Mouse (Mus musculus) T-cell, adult 2 months (primary cell): ENCODE measurements around the gene Med27.

Source experiments
- DNase-seq: peaks from one replicate; pipeline ENCODE4 v3.0.0; 2022; ENCODE audit warnings: low spot score

Med27 gene

GRCm38 (mm10) chr2:29472952-29473437, 126.4 kb downstream of the Med27 start:
- no peak for DNase-seq

DNA sequence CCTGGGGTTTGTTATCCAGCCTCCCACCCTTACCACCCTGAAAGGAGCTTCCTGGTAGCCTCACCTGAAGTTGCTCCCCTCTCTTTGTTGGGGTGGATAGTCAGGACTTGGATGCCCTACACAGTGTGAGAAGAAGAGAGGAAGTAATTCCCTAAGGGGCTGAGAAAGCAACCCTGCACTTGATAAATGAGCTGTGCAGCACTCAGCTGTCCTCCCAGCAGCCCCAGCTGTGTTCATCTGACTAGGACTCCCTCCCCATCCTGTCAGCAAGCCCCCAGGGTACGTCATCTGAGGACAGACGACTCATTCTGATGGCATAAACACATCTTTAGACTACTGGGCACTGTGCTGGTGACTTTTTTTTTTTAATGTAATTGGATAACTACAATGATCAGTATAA, 127.3 kb downstream of the Med27 start:
- DNase-seq = no peak

DNA sequence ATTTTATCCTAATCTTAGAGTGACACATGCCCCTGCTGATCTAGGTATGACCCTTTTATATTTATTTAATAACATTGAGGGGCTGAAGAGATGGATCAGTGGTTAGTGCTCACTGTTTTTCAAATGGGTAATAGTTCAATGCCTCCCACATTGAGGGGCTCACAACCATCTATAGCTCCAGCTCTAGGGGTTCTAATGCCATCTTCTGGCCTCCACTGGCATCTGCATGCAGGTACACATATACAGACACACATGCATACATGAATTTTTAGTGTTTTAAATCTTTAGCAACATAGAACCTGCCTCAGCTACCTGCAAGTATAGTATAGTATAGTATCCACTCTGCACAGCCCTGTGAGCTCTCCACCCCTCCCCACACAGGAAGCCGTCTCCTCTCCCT, 130.1 kb downstream of the Med27 start:
- DNase-seq = no peak

DNA sequence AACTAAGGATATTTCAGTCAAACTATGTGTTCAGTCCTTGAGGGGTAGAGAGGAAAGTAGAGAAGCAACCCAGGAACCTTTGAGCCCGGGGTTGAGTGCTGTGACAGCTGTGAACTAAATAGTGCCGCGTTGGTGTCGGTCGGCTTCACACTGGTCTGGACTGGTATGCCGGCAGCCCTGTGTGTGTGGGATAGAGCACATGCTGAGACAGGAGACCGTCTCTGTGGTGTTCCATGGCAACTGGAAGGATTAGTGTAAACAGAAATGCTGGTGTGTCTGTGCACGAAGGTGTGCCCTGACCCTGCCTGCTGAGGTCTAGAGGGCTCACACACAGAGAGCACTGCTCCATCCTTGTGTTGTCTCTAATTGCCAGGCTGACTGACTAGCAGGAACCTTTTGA, 135.2 kb downstream of the Med27 start:
- no peak for DNase-seq

- no peak for DNase-seq
Observed at GRCm38 (mm10) chr2:29482979-29483718, 136.5 kb downstream of the Med27 start.

DNA sequence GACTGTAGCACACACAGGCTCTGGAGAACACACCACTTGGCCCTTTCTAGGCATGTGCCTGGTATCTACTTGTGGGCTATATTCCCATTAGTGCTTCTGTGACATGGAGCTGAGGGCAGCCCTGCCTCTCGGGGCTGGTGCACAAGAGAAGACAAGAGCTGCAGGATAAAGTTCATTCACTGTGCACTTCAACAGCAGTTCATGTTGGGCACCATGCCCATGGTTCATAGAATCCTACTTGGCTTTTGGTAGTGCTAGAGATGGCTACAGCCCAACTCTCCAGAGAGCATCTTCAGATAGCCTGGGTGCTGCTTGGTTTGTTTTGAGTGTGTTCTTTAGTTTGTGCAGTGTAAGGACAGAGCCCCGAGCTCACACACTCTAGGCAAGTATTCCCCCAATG, 138.9 kb downstream of the Med27 start:
- no peak for DNase-seq

GRCm38 (mm10) chr2:29486491-29486890, 139.9 kb downstream of the Med27 start:
- DNase-seq = no peak

DNA sequence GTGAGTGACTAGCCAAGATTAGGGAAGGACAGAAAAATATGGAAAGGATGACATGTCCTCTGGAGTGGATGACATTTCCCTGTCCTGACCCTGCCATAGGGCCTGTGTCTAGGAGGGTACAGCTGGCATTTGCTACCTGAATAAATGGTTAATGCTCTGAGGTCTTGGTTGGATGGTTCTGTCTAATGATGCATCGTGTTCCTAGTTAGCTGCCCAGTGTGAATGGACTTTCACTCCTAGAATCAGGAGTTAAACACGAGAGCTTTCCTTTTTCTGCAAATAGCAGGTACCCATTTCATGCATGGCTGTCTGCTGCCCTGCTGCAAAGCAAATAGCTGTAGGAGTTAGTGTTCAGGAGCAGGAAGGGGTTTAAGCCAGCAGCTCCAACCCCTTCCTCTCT, 141.0 kb downstream of the Med27 start:
- no peak for DNase-seq

- DNase-seq = no peak
Observed at GRCm38 (mm10) chr2:29488379-29489236, 142.0 kb downstream of the Med27 start.

GRCm38 (mm10) chr2:29491656-29492055, 145.0 kb downstream of the Med27 start:
- no peak for DNase-seq

GRCm38 (mm10) chr2:29493396-29494031, 146.9 kb downstream of the Med27 start:
- no peak for DNase-seq

DNA sequence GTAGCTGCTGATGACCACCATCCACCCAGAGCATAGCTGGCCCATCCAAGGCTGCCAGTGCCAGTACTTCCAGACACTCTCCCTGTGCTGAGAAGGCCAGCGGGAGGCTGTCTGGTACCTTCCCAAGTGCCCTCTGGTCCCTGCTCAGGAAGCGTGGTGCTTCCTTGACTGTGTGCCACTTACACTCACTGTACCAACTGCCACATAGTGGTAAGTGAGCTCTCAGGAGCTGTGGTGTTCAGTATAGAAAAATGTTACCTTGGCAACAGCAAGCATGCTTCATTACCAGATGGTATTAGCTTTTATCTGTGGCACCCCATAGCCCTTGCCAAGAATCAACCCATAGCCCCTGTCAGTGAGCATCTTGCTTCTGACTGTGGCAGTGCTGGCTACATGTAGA, 148.7 kb downstream of the Med27 start:
- DNase-seq = no peak

GRCm38 (mm10) chr2:29500601-29501350, 154.2 kb downstream of the Med27 start:
- DNase-seq = no peak

- no peak for DNase-seq
Observed at GRCm38 (mm10) chr2:29501381-29501780, 154.8 kb downstream of the Med27 start.

- DNase-seq = no peak
Observed at GRCm38 (mm10) chr2:29504848-29505247, 158.2 kb downstream of the Med27 start.

- no peak for DNase-seq
Observed at GRCm38 (mm10) chr2:29506411-29506810, 159.8 kb downstream of the Med27 start.

GRCm38 (mm10) chr2:29513131-29513530, 166.5 kb downstream of the Med27 start:
- DNase-seq = no peak

DNA sequence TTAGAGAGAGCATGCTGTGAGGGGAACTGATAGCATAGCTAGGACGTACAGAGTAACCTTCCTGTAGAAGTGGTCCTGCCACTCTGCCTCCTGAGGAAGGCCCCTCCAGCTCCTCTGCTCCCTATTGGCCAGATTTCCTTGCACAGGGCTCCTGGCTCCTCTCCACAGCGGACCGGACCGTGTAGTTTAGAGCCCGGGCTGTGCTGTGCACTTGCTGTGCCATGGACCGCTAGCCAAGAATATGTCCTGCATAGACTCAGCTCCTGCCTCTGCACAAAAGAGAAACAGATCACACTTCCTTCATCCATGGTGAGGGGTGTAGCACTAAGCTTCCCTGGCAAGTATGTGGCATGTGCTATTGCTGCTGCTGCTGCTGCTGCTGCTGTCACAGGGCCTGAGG, 168.2 kb downstream of the Med27 start:
- no peak for DNase-seq

GRCm38 (mm10) chr2:29515831-29516447, 169.3 kb downstream of the Med27 start:
- DNase-seq = no peak

DNA sequence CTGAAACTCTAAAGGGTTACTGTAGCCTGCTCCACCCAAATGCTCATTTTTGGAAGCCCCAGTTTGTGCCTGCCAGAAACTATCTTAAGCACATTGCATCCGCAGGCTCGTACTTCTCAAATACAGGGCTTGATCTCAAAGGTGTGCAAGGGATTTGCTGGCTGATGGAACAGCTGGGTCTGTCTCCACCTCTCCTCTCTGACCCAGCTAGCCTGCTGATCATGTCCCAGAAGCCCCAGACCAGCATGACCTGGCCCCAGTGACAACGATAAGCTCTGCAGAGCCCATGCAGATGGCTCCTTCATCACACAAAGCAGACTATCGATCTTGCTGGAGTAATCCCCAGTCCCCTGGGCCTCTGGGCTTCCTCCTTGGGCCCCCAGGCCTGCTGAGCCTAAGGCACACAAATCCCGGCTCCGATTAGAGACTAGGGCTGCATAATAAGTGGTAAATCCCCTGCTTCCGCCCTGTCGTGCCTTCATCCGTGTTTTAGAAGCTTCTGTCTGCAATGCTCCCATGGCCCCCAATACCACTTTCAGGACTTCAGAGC, 170.1 kb downstream of the Med27 start:
- no peak for DNase-seq

DNA sequence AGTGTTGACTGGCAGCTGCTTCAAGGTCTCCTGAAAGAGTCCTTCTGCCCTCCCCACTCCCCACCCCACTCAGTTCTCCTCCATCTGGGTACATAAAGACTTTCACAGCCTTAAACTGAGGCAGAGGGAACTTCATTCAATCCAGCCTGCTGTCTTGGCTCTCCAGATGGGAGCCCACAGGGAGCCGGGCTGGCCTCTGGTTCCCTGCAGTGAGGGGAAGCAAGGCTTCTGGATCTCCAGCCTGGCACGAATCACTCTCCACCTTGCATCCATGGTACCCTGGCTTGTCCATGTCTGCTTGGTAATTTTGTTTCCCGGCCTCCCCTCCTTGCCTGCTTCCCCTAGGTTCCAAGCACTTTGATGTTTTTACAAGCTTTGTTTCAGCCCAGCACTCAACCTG, 172.8 kb downstream of the Med27 start:
- no peak for DNase-seq
